Mouse (Mus musculus) stomach, postnatal 0 days (tissue): ENCODE results near the gene Aldh1a1.

Source experiments
- CTCF ChIP-seq: IDR thresholded peaks from 2 replicates; pipeline ENCODE4 v1.5.1; 2016; ENCODE audit warnings: antibody characterized with exemption, low read depth, mild to moderate bottlenecking, moderate library complexity
- EP300 ChIP-seq: optimal IDR thresholded peaks from 2 replicates; pipeline ENCODE3; 2016; ENCODE audit warnings: antibody characterized with exemption

DNA sequence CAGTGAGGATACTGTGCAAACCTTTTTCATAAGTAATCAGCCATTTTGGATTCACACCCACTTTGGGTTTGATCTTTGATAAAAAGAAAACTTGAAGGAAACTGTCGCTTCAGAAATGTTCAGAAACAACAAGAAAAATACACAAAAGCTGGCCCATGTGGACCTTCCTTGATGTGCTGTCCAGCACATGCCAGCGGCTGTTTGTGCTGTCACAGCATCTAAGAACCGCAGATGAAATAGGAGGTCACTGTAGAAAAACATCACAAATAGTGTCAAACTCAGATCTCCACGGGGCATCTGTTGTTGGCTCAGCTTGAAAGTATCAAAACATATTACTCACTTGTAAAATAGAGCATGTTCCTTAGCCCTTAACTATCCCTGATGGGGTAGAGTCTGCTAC, 73.8 kb downstream of the Aldh1a1 start:
- TF ChIP-seq CTCF, result no peak
- no peak for TF ChIP-seq EP300
